Mouse (Mus musculus): ENCODE data around the gene Lhfp.
A peak's percentile ranks its signal among the peaks of the same experiment; 100 is the strongest.
"Not testable (repeated sequence)": the region's sequence is repeated elsewhere in the genome, so short reads cannot be mapped to it uniquely, and the experiment has no call there.

Gene Lhfp

GRCm38 (mm10) chr3:53206509-53207224 lies 165.3 kb downstream of the Lhfp start:
- no peak for DNase-seq (ENCODE audit: extremely low read depth, insufficient read length, low spot score)

GRCm38 (mm10) chr3:53207225-53207528 lies 165.8 kb downstream of the Lhfp start:
- DNase-seq (ENCODE audit: extremely low read depth, insufficient read length, low spot score), result no peak

- no peak for DNase-seq (ENCODE audit: extremely low read depth, insufficient read length, low spot score)
These were observed 169.6 kb downstream of the Lhfp start for GRCm38 (mm10) chr3:53210691-53211526.

- no peak for DNase-seq (ENCODE audit: extremely low read depth, insufficient read length, low spot score)
These were observed 171.3 kb downstream of the Lhfp start for GRCm38 (mm10) chr3:53212599-53212998.

GRCm38 (mm10) chr3:53213346-53213745 lies 172.0 kb downstream of the Lhfp start:
- no peak for DNase-seq (ENCODE audit: extremely low read depth, insufficient read length, low spot score)

GRCm38 (mm10) chr3:53213746-53214271 lies 172.5 kb downstream of the Lhfp start:
- no peak for DNase-seq (ENCODE audit: extremely low read depth, insufficient read length, low spot score)

GRCm38 (mm10) chr3:53214386-53214785 lies 173.1 kb downstream of the Lhfp start:
- DNase-seq (ENCODE audit: extremely low read depth, insufficient read length, low spot score), result no peak

- DNase-seq (ENCODE audit: extremely low read depth, insufficient read length, low spot score), result no peak
These were observed 176.4 kb downstream of the Lhfp start for GRCm38 (mm10) chr3:53217697-53218096.

- DNase-seq (ENCODE audit: extremely low read depth, insufficient read length, low spot score), result no peak
These were observed 180.4 kb downstream of the Lhfp start for GRCm38 (mm10) chr3:53221531-53222272.

GRCm38 (mm10) chr3:53224141-53224540 lies 182.8 kb downstream of the Lhfp start:
- no peak for DNase-seq (ENCODE audit: extremely low read depth, insufficient read length, low spot score)

- DNase-seq (ENCODE audit: extremely low read depth, insufficient read length, low spot score), result no peak
These were observed 184.4 kb downstream of the Lhfp start for GRCm38 (mm10) chr3:53225774-53226173.

GRCm38 (mm10) chr3:53226223-53226622 lies 184.9 kb downstream of the Lhfp start:
- DNase-seq (ENCODE audit: extremely low read depth, insufficient read length, low spot score), result no peak

- DNase-seq (ENCODE audit: extremely low read depth, insufficient read length, low spot score), result no peak
These were observed 186.5 kb downstream of the Lhfp start for GRCm38 (mm10) chr3:53227866-53228265.

GRCm38 (mm10) chr3:53230562-53230961 lies 189.2 kb downstream of the Lhfp start:
- DNase-seq (ENCODE audit: extremely low read depth, insufficient read length, low spot score), result no peak

GRCm38 (mm10) chr3:53231112-53231511 lies 189.8 kb downstream of the Lhfp start:
- DNase-seq (ENCODE audit: extremely low read depth, insufficient read length, low spot score), result no peak

GRCm38 (mm10) chr3:53232411-53232810 lies 191.1 kb downstream of the Lhfp start:
- not testable (repeated sequence) for DNase-seq (ENCODE audit: extremely low read depth, insufficient read length, low spot score)

GRCm38 (mm10) chr3:53234689-53235088 lies 193.4 kb downstream of the Lhfp start:
- no peak for DNase-seq (ENCODE audit: extremely low read depth, insufficient read length, low spot score)

- no peak for DNase-seq (ENCODE audit: extremely low read depth, insufficient read length, low spot score)
These were observed 195.1 kb downstream of the Lhfp start for GRCm38 (mm10) chr3:53236471-53236870.

- peak; percentile 15 for DNase-seq (ENCODE audit: extremely low read depth, insufficient read length, low spot score)
These were observed 198.8 kb downstream of the Lhfp start for GRCm38 (mm10) chr3:53240150-53240549.

GRCm38 (mm10) chr3:53245571-53246208 lies 204.4 kb downstream of the Lhfp start:
- DNase-seq (ENCODE audit: extremely low read depth, insufficient read length, low spot score), result peak; percentile 59

GRCm38 (mm10) chr3:53247102-53247501 lies 205.8 kb downstream of the Lhfp start:
- DNase-seq (ENCODE audit: extremely low read depth, insufficient read length, low spot score), result no peak

Data from 3134 (cell line).